Mouse (Mus musculus) heart, adult 18-20 months (tissue): Measurements from ENCODE around the gene Uvrag. TPM values are rescaled to one million over a fixed set of nuclear protein-coding genes. Genes with fewer than 3 reads are reported as not detected.

Experiments
- DNase-seq, 2 experiments: peaks; one replicate each; pipeline ENCODE4 v3.0.0; 2021 to 2022; ENCODE audit warnings: mixed read lengths in 1 of 2
- long read RNA-seq, 2 experiments: library from polyadenylated mRNA; stranded (forward); transcript quantifications; one replicate each; pipeline ENCODE4 v2.0.0; 2021
- total RNA-seq, 2 experiments: library from RNA; stranded (reverse); gene quantifications; 2 replicates each; pipeline ENCODE4 v1.2.3; 2021

Uvrag gene
- total RNA-seq, result 10 to 100 TPM; 17.4 to 19.9 TPM
- long read RNA-seq, experiment 1, full-length matches to known transcripts, result 19 of 28 reads
- long read RNA-seq, experiment 1, partial matches to known transcripts, result 2 of 28 reads
- long read RNA-seq, experiment 1, other reads (novel, unspliced or antisense), result 7 of 28 reads
- long read RNA-seq, experiment 2, full-length matches to known transcripts, result 6 of 11 reads
- long read RNA-seq, experiment 2, partial matches to known transcripts, result 1 of 11 reads
- long read RNA-seq, experiment 2, other reads (novel, unspliced or antisense), result 4 of 11 reads

- peak; percentile 99 to 100 for DNase-seq
Measured at GRCm38 (mm10) chr7:99140984-99141918, at the start of gene Uvrag. Gene Uvrag, minus strand, starts transcription at chr7:99141141.

- no peak for DNase-seq
Measured at GRCm38 (mm10) chr7:99189885-99190284, 48.9 kb upstream of the Uvrag start.

- DNase-seq, result no peak
Measured at GRCm38 (mm10) chr7:99188630-99189029, 47.7 kb upstream of the Uvrag start.

DNA sequence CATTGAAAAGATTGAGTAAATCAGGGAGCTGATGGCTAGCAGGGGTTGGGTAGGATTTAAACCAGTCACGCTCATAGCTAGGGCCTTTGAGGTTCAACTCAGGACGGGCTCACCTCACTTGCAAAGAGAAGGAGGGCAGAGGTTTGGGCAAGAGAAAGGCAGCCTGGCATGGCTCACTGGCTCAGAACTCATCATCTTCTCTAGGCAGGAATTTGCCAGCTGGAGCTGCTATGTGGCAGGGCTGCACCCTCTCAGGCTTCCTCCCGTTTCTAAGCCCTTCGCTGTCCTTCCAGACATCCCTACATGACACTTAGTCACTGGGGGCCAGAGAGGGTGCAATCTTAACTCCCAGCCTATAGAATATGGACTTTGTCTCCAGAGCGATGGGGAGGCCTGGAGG, 46.5 kb upstream of the Uvrag start:
- DNase-seq, result peak; percentile 22 to 58

- peak in 1 of 2 experiments; percentile 2 for DNase-seq
Measured at GRCm38 (mm10) chr7:99185405-99185804, 44.5 kb upstream of the Uvrag start.

- DNase-seq, result peak; percentile 26 to 33
Measured at GRCm38 (mm10) chr7:99183751-99184150, 42.8 kb upstream of the Uvrag start.

DNA sequence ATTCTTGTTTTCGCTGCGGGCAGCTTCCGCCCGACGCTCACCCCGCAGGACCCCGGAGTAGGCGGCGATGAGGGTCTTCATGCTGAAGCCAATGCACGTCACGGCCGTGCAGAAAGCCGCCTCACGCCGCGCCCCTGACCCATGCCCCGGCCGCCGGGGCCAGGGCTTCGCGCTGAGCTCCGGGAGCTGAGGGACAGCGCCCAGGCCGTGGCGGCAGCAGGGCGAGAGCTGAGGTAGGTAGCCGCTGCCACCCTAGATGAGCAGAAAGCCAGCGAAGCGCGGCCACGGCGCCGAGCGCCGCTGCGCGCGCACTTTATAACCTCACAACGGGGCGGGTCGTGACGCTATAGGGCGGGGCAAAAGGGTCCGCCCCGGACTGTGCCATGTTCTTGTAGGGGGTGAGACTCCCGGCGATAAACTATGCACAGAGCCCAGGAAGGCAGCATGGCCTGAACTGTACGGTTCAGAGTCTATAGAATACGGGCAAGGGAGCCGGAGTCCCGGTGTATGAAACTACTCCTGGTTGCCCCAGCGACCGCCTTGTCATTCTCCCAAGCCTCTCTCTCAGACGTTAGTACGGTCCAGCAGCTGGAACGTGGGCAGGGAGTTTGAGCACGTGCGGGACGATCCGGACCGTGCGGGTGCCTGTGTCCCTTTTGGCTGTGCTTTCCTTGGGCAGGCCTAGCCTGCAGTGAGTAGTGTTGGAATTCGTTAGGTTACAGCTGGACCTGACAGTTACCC, 41.7 kb upstream of the Uvrag start, which contains the start of gene Dgat2:
Gene Dgat2, minus strand, starts transcription at position 288 of the 741 bp plus-strand sequence.
- DNase-seq, result peak; percentile 92 to 95

- DNase-seq, result peak in 1 of 2 experiments; percentile 37
Measured at GRCm38 (mm10) chr7:99181619-99182431, 40.9 kb upstream of the Uvrag start.

GRCm38 (mm10) chr7:99180162-99180561, 39.2 kb upstream of the Uvrag start:
- peak in 1 of 2 experiments; percentile 12 for DNase-seq

- DNase-seq, result peak; percentile 30 to 32
Measured at GRCm38 (mm10) chr7:99179271-99179670, 38.3 kb upstream of the Uvrag start.

GRCm38 (mm10) chr7:99177386-99177785, 36.4 kb upstream of the Uvrag start:
- peak in 1 of 2 experiments; percentile 4 for DNase-seq

- no peak for DNase-seq
Measured at GRCm38 (mm10) chr7:99175666-99176065, 34.7 kb upstream of the Uvrag start.

DNA sequence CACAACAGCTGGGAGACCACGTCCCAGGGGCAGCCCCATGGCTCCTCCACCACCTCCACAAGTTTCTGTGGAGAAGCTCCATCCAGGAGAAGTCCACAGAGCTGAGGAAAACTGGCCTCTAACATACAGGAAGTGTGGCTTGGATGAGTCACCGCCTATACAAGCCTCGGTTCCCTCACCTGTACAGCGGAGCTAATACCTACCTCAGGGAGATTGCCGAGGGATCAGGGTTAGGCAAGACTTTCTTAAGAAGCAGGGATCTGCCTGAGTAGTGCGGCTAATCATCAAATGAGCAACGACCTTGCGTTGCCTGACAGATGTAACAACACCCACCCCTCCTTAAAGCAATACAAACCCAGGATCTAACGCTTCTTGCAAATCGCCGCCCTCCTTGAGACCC, 34.2 kb upstream of the Uvrag start:
- DNase-seq, result peak in 1 of 2 experiments; percentile 2

GRCm38 (mm10) chr7:99174006-99174405, 33.1 kb upstream of the Uvrag start:
- peak in 1 of 2 experiments; percentile 10 for DNase-seq

GRCm38 (mm10) chr7:99172898-99173297, 32.0 kb upstream of the Uvrag start:
- DNase-seq, result peak; percentile 42 to 61

- DNase-seq, result peak in 1 of 2 experiments; percentile 8
Measured at GRCm38 (mm10) chr7:99171730-99172463, 31.0 kb upstream of the Uvrag start.

DNA sequence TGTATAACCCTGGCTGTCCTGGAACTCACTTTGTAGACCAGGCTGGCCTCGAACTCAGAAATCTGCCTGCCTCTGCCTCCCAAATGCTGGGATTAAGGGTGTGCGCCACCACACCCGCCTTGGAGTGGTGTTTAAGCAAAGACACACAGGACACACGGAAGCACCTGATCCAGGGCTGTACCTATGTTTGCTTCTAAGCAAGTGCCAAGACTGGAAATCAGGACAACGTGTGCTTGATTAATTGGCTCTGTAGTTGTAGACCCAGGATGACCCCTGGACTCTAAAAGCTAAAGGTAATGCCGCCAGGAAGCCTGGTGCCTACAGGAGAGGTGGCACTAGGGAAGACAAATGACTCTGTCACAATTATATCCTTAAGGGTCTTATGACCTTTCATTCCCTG, 29.6 kb upstream of the Uvrag start:
- DNase-seq, result no peak

DNA sequence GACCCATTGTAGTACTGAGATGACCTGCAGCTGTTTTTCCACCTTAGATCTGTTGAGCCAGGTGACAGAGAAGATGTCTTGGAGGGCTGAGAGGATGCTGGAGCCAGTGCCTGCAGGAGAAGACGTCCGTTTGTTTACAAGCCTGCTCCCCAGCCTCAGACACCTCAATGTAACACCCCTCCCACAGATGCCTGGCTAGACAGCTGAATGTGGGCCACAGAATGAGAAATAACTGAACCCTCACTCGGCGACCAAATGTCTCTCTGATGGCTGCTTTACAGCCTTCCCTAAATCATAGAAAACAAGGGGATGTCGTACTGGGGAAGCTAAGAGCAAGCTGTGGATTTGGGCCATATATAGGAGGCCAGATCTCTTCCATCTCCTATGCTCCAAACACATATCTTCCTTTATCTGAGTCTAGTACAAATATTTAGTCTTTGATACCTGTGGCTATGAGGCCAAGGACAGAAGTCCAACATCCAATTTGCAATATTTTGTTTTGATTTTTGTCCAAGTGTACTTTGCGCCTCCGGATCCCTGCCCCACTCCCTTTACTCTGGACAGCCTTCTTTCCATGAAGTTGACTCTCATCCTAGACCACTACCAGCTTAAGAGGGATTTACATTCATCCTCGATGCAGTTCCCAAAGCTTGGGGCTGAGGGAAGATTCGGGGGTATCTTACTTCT, 28.9 kb upstream of the Uvrag start:
- DNase-seq, result no peak

DNA sequence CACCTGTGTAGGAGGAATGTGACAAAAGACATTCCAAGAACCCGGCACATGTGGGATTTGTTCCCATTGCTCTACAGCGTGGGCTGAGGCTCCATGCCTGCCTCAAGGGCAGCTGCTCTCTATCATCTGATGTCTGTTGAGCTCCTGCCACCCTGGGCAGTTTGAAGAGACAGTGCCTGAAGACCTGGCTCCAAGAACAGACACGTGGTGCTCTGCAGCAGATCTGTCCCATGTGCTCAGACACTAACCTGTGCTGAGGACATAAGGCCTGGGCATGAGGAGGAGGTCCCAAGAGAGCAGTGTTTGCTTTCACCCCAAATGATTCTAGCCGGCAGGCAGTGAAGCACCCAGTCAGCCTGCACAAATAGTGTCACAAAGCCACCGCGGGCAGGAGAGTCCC, 27.8 kb upstream of the Uvrag start:
- DNase-seq, result peak in 1 of 2 experiments; percentile 67

DNA sequence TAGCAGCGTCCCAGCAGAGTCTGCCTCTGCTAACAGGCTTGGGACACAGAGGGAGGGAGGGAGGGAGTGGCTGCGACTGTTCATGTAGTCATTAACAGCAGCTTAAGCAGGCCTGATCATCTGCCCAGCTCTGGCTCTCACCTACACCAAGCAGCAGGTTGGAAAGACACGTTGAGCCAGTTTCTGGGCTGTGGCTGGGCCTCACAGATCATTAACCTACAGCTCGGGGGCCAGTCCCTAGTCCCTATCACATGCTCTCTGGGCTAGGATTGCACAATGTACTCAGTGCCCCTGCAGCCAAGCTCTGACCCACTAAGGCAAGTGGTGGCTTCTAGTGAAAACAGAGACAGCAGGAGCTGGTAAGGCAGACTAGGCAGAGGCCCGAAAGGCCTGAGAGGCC, 27.0 kb upstream of the Uvrag start:
- peak in 1 of 2 experiments; percentile 51 for DNase-seq
